Mouse (Mus musculus) hindbrain, embryonic 14.5 days (tissue): Measurements from ENCODE around the gene Sf3b6. TPM values are rescaled to one million over a fixed set of nuclear protein-coding genes. Genes with fewer than 3 reads are reported as not detected.
"Not testable (repeated sequence)": the region's sequence is repeated elsewhere in the genome, so short reads cannot be mapped to it uniquely, and the experiment has no call there.

Experiments used
- ATAC-seq: fragments of 200-750 bp; cut with Nextera tagmentation; 2 replicates; pipeline ENCODE4 v1.8.0; 2017; ENCODE audit warnings: moderate number of reproducible peaks, mild to moderate bottlenecking, moderate TSS enrichment, moderate library complexity; ENCODE audit not compliant: low FRiP score
- DNase-seq: peaks from one replicate; pipeline ENCODE4 v3.0.0-alpha.2; 2015; ENCODE audit warnings: low spot score
- H3K27ac ChIP-seq: fragments of 300-500 bp; sonication (generic); 2 replicates; pipeline ENCODE4 v1.5.1; 2014; ENCODE audit warnings: mild to moderate bottlenecking, moderate library complexity
- H3K27me3 ChIP-seq: fragments of 300-500 bp; sonication (generic); 2 replicates; pipeline ENCODE4 v1.6.1; 2014; ENCODE audit warnings: mild to moderate bottlenecking, low read length, mixed read lengths; ENCODE audit not compliant: control insufficient read depth, insufficient read depth
- H3K36me3 ChIP-seq: fragments of 300-500 bp; sonication (generic); replicated peaks from 2 replicates; pipeline ENCODE4 v1.6.1; 2014; ENCODE audit not compliant: control insufficient read depth, insufficient read depth
- H3K4me1 ChIP-seq: fragments of 300-500 bp; sonication (generic); replicated peaks from 2 replicates; pipeline ENCODE4 v1.6.1; 2014; ENCODE audit warnings: antibody characterized with exemption, low read length, mixed read lengths; ENCODE audit not compliant: control insufficient read depth, insufficient read depth
- H3K4me2 ChIP-seq: fragments of 300-500 bp; sonication (generic); replicated peaks from 2 replicates; pipeline ENCODE4 v1.6.1; 2014; ENCODE audit warnings: mild to moderate bottlenecking, moderate library complexity
- H3K4me3 ChIP-seq: fragments of 300-500 bp; sonication (generic); replicated peaks from 2 replicates; pipeline ENCODE4 v1.5.1; 2014; ENCODE audit warnings: mild to moderate bottlenecking, low read length
- H3K9ac ChIP-seq: fragments of 300-500 bp; sonication (generic); 2 replicates; pipeline ENCODE4 v1.6.1; 2014
- H3K9me3 ChIP-seq: fragments of 300-500 bp; sonication (generic); 2 replicates; pipeline ENCODE4 v1.6.1; 2016; ENCODE audit warnings: low read length; ENCODE audit not compliant: control insufficient read depth
- WGBS: fragments of 180-500 bp; shearing (Covaris S2); extraction: QIAGEN DNeasy Blood & Tissue Kit; methylation state at CpG from one replicate; pipeline ENCODE4 v1.1.7; 2014; 5-methylcytosine and 5-hydroxymethylcytosine counted together
- polyA plus RNA-seq: library from polyadenylated mRNA; unstranded; fragments of >200 nt; fragmentation: Nextera tagmentation; extraction: Ambion mirVana; gene quantifications from 2 replicates; pipeline ENCODE4 v1.2.1, GENCODE M21; 2014

Gene Sf3b6
- polyA plus RNA-seq, 1 experiment from 2014 or later = 286 TPM

DNA sequence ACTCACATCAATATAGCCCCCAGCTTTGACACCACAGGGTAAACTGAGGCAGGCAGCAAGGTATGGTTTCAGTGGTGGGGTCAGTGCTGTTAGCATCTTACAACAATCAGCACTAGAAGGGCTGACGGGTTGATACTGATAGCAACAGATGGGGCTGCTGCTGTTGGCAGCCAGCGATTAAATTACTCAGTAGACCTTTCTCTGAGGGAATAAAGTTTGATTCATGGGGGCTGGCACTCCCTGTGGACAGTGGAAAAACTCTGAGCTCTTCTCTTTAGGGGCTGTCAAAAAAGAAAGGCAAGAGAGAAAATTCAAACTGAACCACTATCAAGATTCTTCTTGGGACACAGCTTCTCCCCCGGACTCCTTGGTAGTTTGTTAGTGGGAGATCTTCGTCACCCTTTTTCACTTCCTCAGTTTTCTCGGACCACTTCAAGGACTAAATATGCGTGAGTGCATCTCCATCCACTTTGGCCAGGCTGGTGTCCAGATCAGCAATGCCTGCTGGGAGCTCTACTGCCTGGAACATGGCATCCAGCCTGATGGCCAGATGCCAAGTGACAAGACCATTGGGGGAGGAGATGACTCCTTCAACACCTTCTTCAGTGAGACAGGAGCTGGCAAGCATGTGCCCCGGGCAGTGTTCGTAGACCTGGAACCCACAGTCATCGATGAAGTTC is 35.5 kb upstream of the Sf3b6 start:
- not testable (repeated sequence) for DNase-seq, H3K27me3 ChIP-seq, ATAC-seq, H3K36me3 ChIP-seq, H3K4me2 ChIP-seq, H3K27ac ChIP-seq, H3K9me3 ChIP-seq, H3K9ac ChIP-seq, H3K4me3 ChIP-seq, H3K4me1 ChIP-seq
- WGBS = 92% methylated on average over 9 of the region's 9 CpGs

DNA sequence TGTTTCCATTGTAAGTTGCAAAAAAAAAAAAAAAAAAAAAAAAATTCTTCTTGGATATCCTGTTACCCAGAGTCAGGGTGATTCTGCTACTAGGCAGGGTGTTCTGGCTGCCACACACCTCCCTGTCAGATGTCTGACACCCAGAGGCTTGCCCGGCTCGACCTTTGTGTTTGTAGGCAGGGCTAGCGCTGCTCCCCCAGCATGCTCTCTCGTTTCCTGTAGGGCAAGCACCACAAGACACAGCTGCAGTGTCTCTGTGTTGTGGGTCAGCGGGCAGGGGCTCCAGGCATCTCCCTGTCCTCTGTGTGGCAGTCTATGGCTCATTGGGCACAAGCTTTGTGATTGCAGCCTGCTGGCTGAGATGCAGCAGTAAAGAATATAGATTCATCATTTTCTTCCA is 33.7 kb upstream of the Sf3b6 start:
- Histone ChIP-seq H3K4me1 (no peaks in the 10 kb centered on the region), H3K27me3 (no peaks in the 10 kb centered on the region), H3K4me2 (no peak overlapping the region), H3K4me3 (no peak overlapping the region), H3K27ac (no peak overlapping the region), H3K9me3 (no peaks in the 10 kb centered on the region), H3K9ac (no peak overlapping the region), H3K36me3 (no peaks in the 10 kb centered on the region)
- no peak for ATAC-seq
- WGBS = 45% methylated on average over 5 of the region's 5 CpGs
- DNase-seq = no peak

DNA sequence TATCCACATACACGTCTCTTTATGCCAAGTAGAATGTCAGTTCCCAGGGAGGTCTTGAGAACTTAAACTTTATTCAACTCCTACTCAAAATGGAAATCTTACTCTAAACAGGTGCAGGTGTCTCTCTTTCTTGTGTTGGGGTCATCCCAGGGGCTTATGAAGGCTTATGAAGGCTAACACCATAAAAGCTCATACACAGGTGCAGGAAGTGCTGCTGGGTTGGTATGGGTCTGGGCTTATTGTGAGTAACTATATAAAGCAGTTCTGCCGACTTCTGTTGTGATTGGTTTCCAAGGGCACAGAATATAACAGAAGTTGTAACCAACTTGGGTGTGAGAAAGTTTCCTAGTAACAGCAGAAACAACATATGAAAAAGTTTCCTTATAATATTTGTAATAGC is 32.9 kb upstream of the Sf3b6 start:
- Histone ChIP-seq H3K4me2 (no peak overlapping the region), H3K27me3 (no peaks in the 10 kb centered on the region), H3K9ac (no peak overlapping the region), H3K36me3 (no peaks in the 10 kb centered on the region), H3K9me3 (no peaks in the 10 kb centered on the region), H3K4me3 (no peak overlapping the region), H3K4me1 (no peaks in the 10 kb centered on the region), H3K27ac (no peak overlapping the region)
- ATAC-seq = no peak
- no peak for DNase-seq
- WGBS = 74% methylated on average over 2 of the region's 2 CpGs

DNA sequence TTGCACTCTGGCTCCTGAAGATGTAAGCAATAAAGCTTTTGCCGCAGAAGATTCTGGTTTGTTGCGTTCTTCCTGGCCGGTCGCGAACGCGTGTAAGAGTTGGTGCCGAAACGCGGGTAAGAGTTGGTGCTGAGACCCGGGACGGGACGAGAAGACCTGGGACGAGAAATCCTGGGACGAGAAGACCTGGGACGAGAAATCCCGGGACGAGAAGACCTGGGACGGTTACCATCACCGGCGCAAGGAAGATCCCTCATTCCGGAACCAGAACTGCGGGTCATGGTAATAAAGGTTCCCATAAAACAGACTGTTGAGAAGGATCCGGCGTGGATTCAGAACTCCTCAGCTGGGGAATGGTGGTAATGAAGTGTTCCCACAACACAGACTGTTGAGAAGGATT is 29.2 kb upstream of the Sf3b6 start:
- H3K4me1 ChIP-seq, H3K9ac ChIP-seq, H3K27ac ChIP-seq, H3K36me3 ChIP-seq, H3K4me2 ChIP-seq, DNase-seq, H3K27me3 ChIP-seq, H3K4me3 ChIP-seq, H3K9me3 ChIP-seq, ATAC-seq: not testable (repeated sequence)
- 94% methylated on average over 25 of the region's 25 CpGs for WGBS

DNA sequence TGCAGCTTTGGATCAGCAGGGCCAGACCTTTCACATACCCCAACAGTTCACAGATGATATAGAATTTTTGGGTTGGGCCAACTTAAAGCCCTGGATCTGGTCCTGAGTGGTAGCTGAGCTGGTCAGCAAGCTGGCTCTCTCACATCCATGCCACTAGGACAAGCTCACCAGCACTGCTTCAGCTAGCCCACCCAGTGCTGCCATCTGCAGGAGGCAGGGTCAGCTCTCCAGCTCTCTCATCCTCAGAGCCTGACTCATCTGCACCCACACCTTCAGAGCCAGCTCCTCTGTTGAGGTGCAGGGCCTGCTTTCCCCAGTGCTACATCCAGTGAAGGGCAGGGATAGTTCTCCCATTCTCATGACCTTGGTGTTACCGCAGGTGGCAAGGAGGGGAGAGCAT is 23.6 kb upstream of the Sf3b6 start:
- no peak overlapping the region for H3K4me3 ChIP-seq
- DNase-seq = no peak
- no peaks in the 10 kb centered on the region for H3K36me3 ChIP-seq
- no peak for ATAC-seq
- H3K9ac ChIP-seq = no peak overlapping the region
- no peak overlapping the region for H3K27ac ChIP-seq
- no peaks in the 10 kb centered on the region for H3K9me3 ChIP-seq
- H3K4me1 ChIP-seq = no peaks in the 10 kb centered on the region
- no peak overlapping the region for H3K4me2 ChIP-seq
- 67% methylated on average over 1 of the region's 1 CpGs for WGBS
- H3K27me3 ChIP-seq = no peaks in the 10 kb centered on the region

DNA sequence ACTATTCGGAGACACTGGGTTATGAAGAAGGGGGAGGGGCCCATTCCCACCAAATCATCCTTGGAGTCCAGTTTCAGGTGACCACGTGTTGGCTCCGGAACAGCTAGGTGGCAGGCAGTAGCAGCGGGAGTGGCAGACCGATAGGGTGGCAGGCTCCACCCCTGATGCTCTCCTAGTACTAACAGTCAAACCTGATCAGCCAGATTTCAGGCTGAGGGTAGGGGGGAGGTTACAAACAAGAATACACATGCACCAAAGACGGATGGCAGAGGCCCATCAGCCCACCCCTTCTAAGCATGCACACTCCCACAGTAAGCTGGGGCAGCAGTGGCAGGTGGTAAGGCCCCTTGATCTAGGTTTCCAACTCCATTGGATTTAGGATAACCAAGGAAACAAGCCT is 19.9 kb upstream of the Sf3b6 start:
- DNase-seq, H3K9me3 ChIP-seq, H3K27me3 ChIP-seq, H3K4me2 ChIP-seq, H3K36me3 ChIP-seq, H3K4me3 ChIP-seq, ATAC-seq, H3K4me1 ChIP-seq, H3K27ac ChIP-seq, H3K9ac ChIP-seq: not testable (repeated sequence)
- 88% methylated on average over 6 of the region's 6 CpGs for WGBS

DNA sequence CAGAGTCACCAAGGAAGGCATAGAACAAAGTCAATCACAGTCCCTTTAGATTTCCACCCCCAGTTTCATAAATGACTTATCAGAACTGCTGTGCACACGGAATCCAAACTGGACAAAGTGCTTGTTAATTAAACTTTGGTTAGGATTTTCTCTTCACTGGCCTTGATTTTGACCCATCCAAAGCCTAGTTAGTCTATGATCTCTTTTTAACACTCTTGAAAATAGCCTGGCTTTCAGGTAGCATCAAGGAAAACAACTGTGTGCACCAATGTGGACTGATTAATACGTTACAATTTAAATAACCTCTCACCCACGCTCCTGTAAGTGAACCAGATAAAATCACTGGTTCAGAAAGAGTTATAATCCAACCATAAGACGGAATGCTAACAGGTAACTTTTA is 6.3 kb upstream of the Sf3b6 start:
- Histone ChIP-seq H3K36me3 (no peaks in the 10 kb centered on the region), H3K27ac (no peak overlapping the region), H3K9ac (no peak overlapping the region), H3K27me3 (no peaks in the 10 kb centered on the region), H3K9me3 (no peaks in the 10 kb centered on the region), H3K4me2 (no peak overlapping the region), H3K4me1 (no peaks in the 10 kb centered on the region), H3K4me3 (no peak overlapping the region)
- WGBS = 82% methylated on average over 4 of the region's 4 CpGs
- DNase-seq (no peak), ATAC-seq (no peak)

DNA sequence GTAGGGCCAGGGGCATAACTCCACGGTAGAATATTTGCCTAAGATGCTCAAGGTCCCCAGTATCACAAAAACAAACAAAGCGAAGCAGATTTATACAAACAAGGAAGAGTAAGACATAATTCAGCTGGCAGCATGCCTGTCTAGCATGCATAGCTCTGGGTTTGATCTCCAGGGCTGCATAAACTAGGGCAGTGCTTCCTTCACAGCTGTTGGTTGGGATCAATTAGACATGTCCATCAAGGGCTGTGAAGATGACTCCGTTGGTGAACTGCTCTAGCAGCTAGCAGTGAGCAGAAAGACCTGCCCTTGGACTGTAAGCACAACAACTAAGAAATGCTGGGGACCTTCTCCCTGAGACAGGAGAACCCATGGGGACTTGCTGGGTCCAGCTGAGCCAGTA is 5.6 kb upstream of the Sf3b6 start:
- Histone ChIP-seq H3K27me3 (no peaks in the 10 kb centered on the region), H3K36me3 (no peaks in the 10 kb centered on the region), H3K27ac (no peak overlapping the region), H3K4me3 (no peak overlapping the region), H3K4me1 (peaks cover 6% of the 10 kb centered on the region; the same call in 1 of the 2 replicates), H3K9ac (no peak overlapping the region), H3K9me3 (no peaks in the 10 kb centered on the region), H3K4me2 (no peak overlapping the region)
- no peak for DNase-seq
- no peak for ATAC-seq
- 76% methylated on average over 3 of the region's 3 CpGs for WGBS

DNA sequence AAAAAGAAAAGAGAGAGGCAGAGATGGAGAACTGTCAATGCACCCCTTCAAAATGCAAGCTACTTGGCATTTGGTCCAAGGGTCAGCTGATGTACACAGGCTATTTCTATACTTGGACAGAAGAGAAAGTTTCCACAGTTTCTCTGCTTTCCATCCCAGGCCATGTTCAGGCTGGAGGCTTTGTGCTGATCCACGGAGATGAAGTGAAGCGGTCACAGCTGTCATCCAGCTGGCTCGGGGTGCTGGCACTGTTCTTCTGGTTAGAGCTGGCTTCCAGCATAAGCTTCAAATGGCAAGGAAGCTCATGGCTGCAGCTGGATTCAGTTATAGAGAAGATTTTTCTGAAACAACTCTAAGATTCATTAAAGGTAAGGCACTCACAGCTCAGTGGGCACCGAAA is 3.7 kb upstream of the Sf3b6 start:
- H3K4me1 ChIP-seq = peaks cover 13% of the 10 kb centered on the region
- ATAC-seq = no peak
- H3K36me3 ChIP-seq = no peaks in the 10 kb centered on the region
- H3K9ac ChIP-seq = no peak overlapping the region
- no peak overlapping the region for H3K27ac ChIP-seq
- no peak overlapping the region for H3K4me2 ChIP-seq
- no peak for DNase-seq
- H3K4me3 ChIP-seq = no peak overlapping the region
- no peaks in the 10 kb centered on the region for H3K27me3 ChIP-seq
- H3K9me3 ChIP-seq = no peaks in the 10 kb centered on the region
- 88% methylated on average over 4 of the region's 4 CpGs for WGBS
